Mouse (Mus musculus) ES-E14 (cell line): ENCODE results near the gene Rpl23.

Experiments
- CHD2 ChIP-seq: IDR thresholded peaks from 2 replicates; pipeline ENCODE4 v1.6.1; 2014; ENCODE audit warnings: mild to moderate bottlenecking, low read depth, low read length, inconsistent platforms
- HCFC1 ChIP-seq: IDR thresholded peaks from 2 replicates; pipeline ENCODE4 v1.6.1; 2012; ENCODE audit warnings: low read length, inconsistent platforms, borderline replicate concordance; ENCODE audit not compliant: insufficient read depth
- MAFK ChIP-seq: IDR thresholded peaks from 2 replicates; pipeline ENCODE4 v1.6.1; 2014; ENCODE audit warnings: mild to moderate bottlenecking, low read depth, low read length, inconsistent platforms; ENCODE audit not compliant: insufficient read depth
- ZC3H11A ChIP-seq: IDR thresholded peaks from 2 replicates; pipeline ENCODE4 v1.6.1; 2012; ENCODE audit warnings: low read depth, mild to moderate bottlenecking, inconsistent platforms, low read length, borderline replicate concordance
- ZNF384 ChIP-seq: IDR thresholded peaks from 2 replicates; pipeline ENCODE4 v1.6.1; 2012; ENCODE audit warnings: low read depth, low read length, inconsistent platforms

DNA sequence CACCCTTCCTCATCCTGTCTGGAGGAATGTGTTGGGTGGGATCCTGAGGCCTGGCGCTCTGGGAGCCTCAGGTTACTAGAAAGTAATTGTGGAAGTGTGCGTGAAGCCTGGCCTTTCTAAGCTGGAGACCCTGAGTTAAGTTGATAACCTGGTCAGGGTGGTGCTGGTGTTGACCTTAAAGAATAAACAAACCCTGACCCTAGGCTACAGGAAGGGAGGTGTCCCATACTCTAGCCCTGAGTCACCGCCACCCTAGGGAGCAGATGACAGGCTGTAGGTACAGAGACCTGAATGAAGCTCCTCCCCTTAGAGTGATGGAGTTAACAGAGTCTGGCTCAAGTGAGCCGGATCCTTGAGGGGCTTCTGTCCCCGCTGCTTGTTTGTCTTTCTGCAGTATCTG, 21.6 kb upstream of the Rpl23 start:
- TF ChIP-seq ZNF384 = no peak
- TF ChIP-seq ZC3H11A = no peak
- no peak for TF ChIP-seq CHD2
- no peak for TF ChIP-seq MAFK
- no peak for TF ChIP-seq HCFC1
